Mouse (Mus musculus): ENCODE measurements around the gene Nox3. TPM values are rescaled to one million over a fixed set of nuclear protein-coding genes. Genes with fewer than 3 reads are reported as not detected.

Nox3 gene
- polyA plus RNA-seq (2015; fragmentation: Nextera tagmentation; extraction: Ambion mirVana), result not detected in 2 replicates

DNA sequence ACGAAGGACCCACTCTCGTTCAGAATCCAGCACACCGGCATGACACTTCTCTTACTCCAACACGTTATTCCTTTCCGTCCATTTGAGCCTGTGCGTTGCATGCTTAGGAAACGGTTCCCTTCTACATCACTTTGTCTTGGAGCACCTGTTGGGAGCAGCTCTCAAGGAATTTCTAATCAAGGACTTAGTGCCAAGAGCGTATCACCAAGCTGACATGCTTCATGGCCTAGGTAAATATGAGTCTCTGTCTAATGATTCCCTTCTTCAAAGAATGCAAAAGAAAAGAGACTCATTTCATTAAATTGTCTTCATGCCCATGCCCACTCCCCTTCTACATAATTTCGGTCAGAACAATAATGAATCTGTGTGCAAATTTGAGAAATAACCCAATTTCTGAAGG, at the start of gene Nox3:
Gene Nox3, minus strand, starts transcription at position 101 of the 400 bp plus-strand sequence.

Other genes with a start within 250 kb of the Nox3 start
- not detected in 2 replicates for gene Cldn20, start 163.7 kb downstream of the Nox3 start, polyA plus RNA-seq (2015; fragmentation: Nextera tagmentation; extraction: Ambion mirVana)
- 7.6 and 8.9 TPM in 2 replicates for gene Tfb1m, start 138.5 kb downstream of the Nox3 start, polyA plus RNA-seq (2015; fragmentation: Nextera tagmentation; extraction: Ambion mirVana)

Data from urinary bladder, postnatal 0 days (tissue).